Mouse (Mus musculus) limb, embryonic 14.5 days (tissue): ENCODE measurements around the gene Gabarap. TPM values are rescaled to one million over a fixed set of nuclear protein-coding genes. Genes with fewer than 3 reads are reported as not detected.
A peak's percentile ranks its signal among the peaks of the same experiment; 100 is the strongest.

ENCODE experiments used
- ATAC-seq: fragments of 200-750 bp; cut with Nextera tagmentation; 2 replicates; pipeline ENCODE4 v1.8.0; 2017; ENCODE audit warnings: low read depth, moderate number of reproducible peaks, moderate TSS enrichment; ENCODE audit not compliant: low FRiP score
- DNase-seq: peaks from one replicate; pipeline ENCODE4 v3.0.0-alpha.2; 2015; ENCODE audit warnings: low spot score
- H3K27ac ChIP-seq: fragments of 300-500 bp; sonication (generic); replicated peaks from 2 replicates; pipeline ENCODE4 v1.5.1; 2014; ENCODE audit warnings: low read depth, mild to moderate bottlenecking, low read length, moderate library complexity, mixed read lengths
- H3K27me3 ChIP-seq: fragments of 300-500 bp; sonication (generic); 2 replicates; pipeline ENCODE4 v1.6.1; 2014; ENCODE audit warnings: low read length, mixed read lengths; ENCODE audit not compliant: control insufficient read depth, insufficient read depth
- H3K36me3 ChIP-seq: fragments of 300-500 bp; sonication (generic); 2 replicates; pipeline ENCODE4 v1.6.1; 2014; ENCODE audit warnings: mild to moderate bottlenecking, low read length, moderate library complexity, mixed read lengths; ENCODE audit not compliant: control insufficient read depth, insufficient read depth
- H3K4me1 ChIP-seq: fragments of 300-500 bp; sonication (generic); 2 replicates; pipeline ENCODE4 v1.6.1; 2014; ENCODE audit warnings: antibody characterized with exemption, low read length, mixed read lengths; ENCODE audit not compliant: control insufficient read depth, insufficient read depth
- H3K4me2 ChIP-seq: fragments of 300-500 bp; sonication (generic); replicated peaks from 2 replicates; pipeline ENCODE4 v1.6.1; 2014; ENCODE audit warnings: low read depth, mild to moderate bottlenecking, low read length, moderate library complexity; ENCODE audit not compliant: severe bottlenecking
- H3K4me3 ChIP-seq: fragments of 300-500 bp; sonication (generic); replicated peaks from 2 replicates; pipeline ENCODE4 v1.5.1; 2014; ENCODE audit warnings: low read length
- H3K9ac ChIP-seq: fragments of 300-500 bp; sonication (generic); 2 replicates; pipeline ENCODE4 v1.6.1; 2014; ENCODE audit warnings: mild to moderate bottlenecking, low read depth, low read length, moderate library complexity; ENCODE audit not compliant: severe bottlenecking
- H3K9me3 ChIP-seq: fragments of 300-500 bp; sonication (generic); 2 replicates; pipeline ENCODE4 v1.6.1; 2016; ENCODE audit warnings: low read length; ENCODE audit not compliant: control insufficient read depth
- POLR2A ChIP-seq: fragments of 200-500 bp; IDR thresholded peaks from 2 replicates; pipeline ENCODE4 v1.8.0; 2012; ENCODE audit warnings: inconsistent platforms, mild to moderate bottlenecking, moderate library complexity, borderline replicate concordance; ENCODE audit not compliant: insufficient read depth, insufficient read length; ENCODE audit errors: extremely low read depth
- WGBS: fragments of 180-500 bp; shearing (Covaris S2); extraction: QIAGEN DNeasy Blood & Tissue Kit; methylation state at CpG from one replicate; pipeline ENCODE4 v1.1.7; 2014; 5-methylcytosine and 5-hydroxymethylcytosine counted together
- microRNA counts: library from miRNA; unstranded; fragments of <30 nt; microRNA quantifications from one replicate; lab custom pipeline; 2016
- microRNA-seq: library from miRNA; unstranded; fragments of <30 nt; microRNA quantifications from one replicate; pipeline ENCODE4, GENCODE M21; 2016
- polyA plus RNA-seq, 2 experiments: library from polyadenylated mRNA; depleted of rRNA in 1 of 2; stranded (reverse) in 1 of 2; unstranded in 1 of 2; fragments of >200 nt; fragmentation: Nextera tagmentation in 1 of 2; extraction: Ambion mirVana in 1 of 2; gene quantifications; 2 replicates each; pipeline versions ENCODE4 v1.2.1 to v1.2.3; 2012 to 2014

Gabarap gene
- polyA plus RNA-seq, 2 experiments, result 431 to 574 TPM

GRCm38 (mm10) chr11:70042309-70043085, 51.6 kb downstream of the Gabarap start:
- peaks cover 67% of the 10 kb centered on the region for H3K36me3 ChIP-seq
- TF ChIP-seq POLR2A, result no peak
- no peak overlapping the region for H3K9ac ChIP-seq
- WGBS, result 91% methylated on average over 23 of the region's 23 CpGs
- H3K9me3 ChIP-seq, result no peaks in the 10 kb centered on the region
- ATAC-seq, result no peak
- DNase-seq, result no peak
- H3K4me2 ChIP-seq, result no peak overlapping the region
- no peaks in the 10 kb centered on the region for H3K27me3 ChIP-seq
- H3K27ac ChIP-seq, result no peak overlapping the region
- H3K4me3 ChIP-seq, result no peak overlapping the region
- H3K4me1 ChIP-seq, result no peaks in the 10 kb centered on the region

- Histone ChIP-seq H3K36me3 (peaks cover 58% of the 10 kb centered on the region), H3K9ac (no peak overlapping the region; the same call in 1 of the 2 replicates), H3K9me3 (no peaks in the 10 kb centered on the region), H3K4me1 (no peaks in the 10 kb centered on the region), H3K27ac (no peak overlapping the region), H3K4me2 (no peak overlapping the region), H3K27me3 (no peaks in the 10 kb centered on the region), H3K4me3 (no peak overlapping the region)
- DNase-seq (no peak), ATAC-seq (no peak)
- 81% methylated on average over 7 of the region's 7 CpGs for WGBS
- no peak for TF ChIP-seq POLR2A
Observed at GRCm38 (mm10) chr11:70043665-70044064, 52.7 kb downstream of the Gabarap start.

MicroRNAs encoded within 50 kb of the gene (microRNA counts, 519-probe panel; counts per million panel counts)
- microRNA mmu-miR-324-3p (lab: Ali Mortazavi, UCI) (not detected), microRNA mmu-miR-324-5p (lab: Ali Mortazavi, UCI) (2,998 counts per million, percentile 55 among the panel's probes with 10 or more counts)

Small RNA genes lying within 50 kb of the gene (microRNA-seq; reads per million reads assigned to microRNA genes)
- gene Gm44349 (not detected), gene Mir324 (3,544 reads per million, percentile 85 among the genes with 10 or more reads in this experiment)

Other genes with a start within 250 kb of the Gabarap start
Only the 30 nearest of the 39 such genes appear.
- gene Chrnb1, start 195.2 kb upstream of the Gabarap start, polyA plus RNA-seq (2012; rRNA removed), result 69.4 and 81.0 TPM in 2 replicates
- gene Chrnb1, start 195.2 kb upstream of the Gabarap start, polyA plus RNA-seq (2014; fragmentation: Nextera tagmentation; extraction: Ambion mirVana), result 14.1 and 19.0 TPM in 2 replicates
- gene Fgf11, start 189.3 kb upstream of the Gabarap start, polyA plus RNA-seq (2012; rRNA removed), result 17.2 and 17.5 TPM in 2 replicates
- gene Fgf11, start 189.3 kb upstream of the Gabarap start, polyA plus RNA-seq (2014; fragmentation: Nextera tagmentation; extraction: Ambion mirVana), result 2.2 and 3.4 TPM in 2 replicates
- 1.8 TPM in 2 replicates for gene Tmem102, start 185.5 kb upstream of the Gabarap start, polyA plus RNA-seq (2012; rRNA removed)
- 5.4 and 5.9 TPM in 2 replicates for gene Tmem102, start 185.5 kb upstream of the Gabarap start, polyA plus RNA-seq (2014; fragmentation: Nextera tagmentation; extraction: Ambion mirVana)
- gene Gm39566, start 175.8 kb upstream of the Gabarap start, polyA plus RNA-seq (2012; rRNA removed), result not detected in 2 replicates
- gene Gm39566, start 175.8 kb upstream of the Gabarap start, polyA plus RNA-seq (2014; fragmentation: Nextera tagmentation; extraction: Ambion mirVana), result not detected in 2 replicates
- gene Spem2, start 172.7 kb upstream of the Gabarap start, polyA plus RNA-seq (2012; rRNA removed), result not detected in 2 replicates
- not detected in 2 replicates for gene Spem2, start 172.7 kb upstream of the Gabarap start, polyA plus RNA-seq (2014; fragmentation: Nextera tagmentation; extraction: Ambion mirVana)
- gene Spem1, start 169.0 kb upstream of the Gabarap start, polyA plus RNA-seq (2012; rRNA removed), result 0.65 and 0.79 TPM in 2 replicates
- gene Spem1, start 169.0 kb upstream of the Gabarap start, polyA plus RNA-seq (2014; fragmentation: Nextera tagmentation; extraction: Ambion mirVana), result 0.18 TPM in 1 of 2 replicates, not detected in the other
- 96.0 and 123 TPM in 2 replicates for gene Nlgn2, start 153.4 kb upstream of the Gabarap start, polyA plus RNA-seq (2012; rRNA removed)
- 11.1 and 13.4 TPM in 2 replicates for gene Nlgn2, start 153.4 kb upstream of the Gabarap start, polyA plus RNA-seq (2014; fragmentation: Nextera tagmentation; extraction: Ambion mirVana)
- 240 and 292 TPM in 2 replicates for gene Tmem256, start 152.6 kb upstream of the Gabarap start, polyA plus RNA-seq (2012; rRNA removed)
- 368 and 382 TPM in 2 replicates for gene Tmem256, start 152.6 kb upstream of the Gabarap start, polyA plus RNA-seq (2014; fragmentation: Nextera tagmentation; extraction: Ambion mirVana)
- gene Plscr3, start 144.8 kb upstream of the Gabarap start, polyA plus RNA-seq (2012; rRNA removed), result 190 and 214 TPM in 2 replicates
- gene Plscr3, start 144.8 kb upstream of the Gabarap start, polyA plus RNA-seq (2014; fragmentation: Nextera tagmentation; extraction: Ambion mirVana), result 137 and 140 TPM in 2 replicates
- gene Tnk1, start 132.4 kb upstream of the Gabarap start, polyA plus RNA-seq (2012; rRNA removed), result 2.8 TPM in 2 replicates
- gene Tnk1, start 132.4 kb upstream of the Gabarap start, polyA plus RNA-seq (2014; fragmentation: Nextera tagmentation; extraction: Ambion mirVana), result 3.2 and 3.3 TPM in 2 replicates
- gene Tmem95, start 113.1 kb upstream of the Gabarap start, polyA plus RNA-seq (2012; rRNA removed), result not detected in 2 replicates
- not detected in 2 replicates for gene Tmem95, start 113.1 kb upstream of the Gabarap start, polyA plus RNA-seq (2014; fragmentation: Nextera tagmentation; extraction: Ambion mirVana)
- gene Kctd11, start 109.7 kb upstream of the Gabarap start, polyA plus RNA-seq (2012; rRNA removed), result 5.1 and 5.3 TPM in 2 replicates
- 6.0 and 6.5 TPM in 2 replicates for gene Kctd11, start 109.7 kb upstream of the Gabarap start, polyA plus RNA-seq (2014; fragmentation: Nextera tagmentation; extraction: Ambion mirVana)
- gene Acap1, start 95.6 kb upstream of the Gabarap start, polyA plus RNA-seq (2012; rRNA removed), result 2.1 and 2.2 TPM in 2 replicates
- 2.1 TPM in 2 replicates for gene Acap1, start 95.6 kb upstream of the Gabarap start, polyA plus RNA-seq (2014; fragmentation: Nextera tagmentation; extraction: Ambion mirVana)
- gene 2810408A11Rik, start 90.2 kb upstream of the Gabarap start, polyA plus RNA-seq (2012; rRNA removed), result 8.6 and 8.9 TPM in 2 replicates
- gene 2810408A11Rik, start 90.2 kb upstream of the Gabarap start, polyA plus RNA-seq (2014; fragmentation: Nextera tagmentation; extraction: Ambion mirVana), result 8.9 and 12.3 TPM in 2 replicates
- 74.3 and 74.6 TPM in 2 replicates for gene Neurl4, start 90.1 kb upstream of the Gabarap start, polyA plus RNA-seq (2012; rRNA removed)
- 11.4 and 15.0 TPM in 2 replicates for gene Neurl4, start 90.1 kb upstream of the Gabarap start, polyA plus RNA-seq (2014; fragmentation: Nextera tagmentation; extraction: Ambion mirVana)
- 94.0 and 110 TPM in 2 replicates for gene Gps2, start 77.3 kb upstream of the Gabarap start, polyA plus RNA-seq (2012; rRNA removed)
- gene Gps2, start 77.3 kb upstream of the Gabarap start, polyA plus RNA-seq (2014; fragmentation: Nextera tagmentation; extraction: Ambion mirVana), result 67.3 and 74.4 TPM in 2 replicates
- 1,009 and 1,079 TPM in 2 replicates for gene Eif5a, start 69.2 kb upstream of the Gabarap start, polyA plus RNA-seq (2012; rRNA removed)
- gene Eif5a, start 69.2 kb upstream of the Gabarap start, polyA plus RNA-seq (2014; fragmentation: Nextera tagmentation; extraction: Ambion mirVana), result 1,556 and 1,603 TPM in 2 replicates
- 70.1 and 92.8 TPM in 2 replicates for gene Ybx2, start 55.3 kb upstream of the Gabarap start, polyA plus RNA-seq (2012; rRNA removed)
- 7.2 and 10.2 TPM in 2 replicates for gene Ybx2, start 55.3 kb upstream of the Gabarap start, polyA plus RNA-seq (2014; fragmentation: Nextera tagmentation; extraction: Ambion mirVana)
- 31.0 and 40.4 TPM in 2 replicates for gene Slc2a4, start 43.0 kb upstream of the Gabarap start, polyA plus RNA-seq (2012; rRNA removed)
- 19.3 and 20.9 TPM in 2 replicates for gene Slc2a4, start 43.0 kb upstream of the Gabarap start, polyA plus RNA-seq (2014; fragmentation: Nextera tagmentation; extraction: Ambion mirVana)
- gene Cldn7, start 26.4 kb upstream of the Gabarap start, polyA plus RNA-seq (2012; rRNA removed), result 6.3 and 8.7 TPM in 2 replicates
- 6.1 and 7.6 TPM in 2 replicates for gene Cldn7, start 26.4 kb upstream of the Gabarap start, polyA plus RNA-seq (2014; fragmentation: Nextera tagmentation; extraction: Ambion mirVana)
- 117 and 125 TPM in 2 replicates for gene Ctdnep1, start 10.0 kb upstream of the Gabarap start, polyA plus RNA-seq (2012; rRNA removed)
- 38.3 and 40.1 TPM in 2 replicates for gene Ctdnep1, start 10.0 kb upstream of the Gabarap start, polyA plus RNA-seq (2014; fragmentation: Nextera tagmentation; extraction: Ambion mirVana)
- gene Elp5, start 8.6 kb upstream of the Gabarap start, polyA plus RNA-seq (2012; rRNA removed), result 101 and 111 TPM in 2 replicates
- gene Elp5, start 8.6 kb upstream of the Gabarap start, polyA plus RNA-seq (2014; fragmentation: Nextera tagmentation; extraction: Ambion mirVana), result 118 and 122 TPM in 2 replicates
- gene Phf23, start 4.6 kb downstream of the Gabarap start, polyA plus RNA-seq (2012; rRNA removed), result 66.7 and 69.2 TPM in 2 replicates
- gene Phf23, start 4.6 kb downstream of the Gabarap start, polyA plus RNA-seq (2014; fragmentation: Nextera tagmentation; extraction: Ambion mirVana), result 51.7 and 60.5 TPM in 2 replicates
- 65.4 and 81.0 TPM in 2 replicates for gene Dvl2, start 9.5 kb downstream of the Gabarap start, polyA plus RNA-seq (2012; rRNA removed)
- 40.3 and 47.0 TPM in 2 replicates for gene Dvl2, start 9.5 kb downstream of the Gabarap start, polyA plus RNA-seq (2014; fragmentation: Nextera tagmentation; extraction: Ambion mirVana)
- 52.9 and 55.4 TPM in 2 replicates for gene Acadvl, start 24.3 kb downstream of the Gabarap start, polyA plus RNA-seq (2012; rRNA removed)
- 71.8 and 77.0 TPM in 2 replicates for gene Acadvl, start 24.3 kb downstream of the Gabarap start, polyA plus RNA-seq (2014; fragmentation: Nextera tagmentation; extraction: Ambion mirVana)
- gene Dlg4, start 25.8 kb downstream of the Gabarap start, polyA plus RNA-seq (2012; rRNA removed), result 89.6 and 99.8 TPM in 2 replicates
- gene Dlg4, start 25.8 kb downstream of the Gabarap start, polyA plus RNA-seq (2014; fragmentation: Nextera tagmentation; extraction: Ambion mirVana), result 9.7 and 10.0 TPM in 2 replicates
- gene Asgr1, start 62.9 kb downstream of the Gabarap start, polyA plus RNA-seq (2012; rRNA removed), result 1.6 and 2.3 TPM in 2 replicates
- gene Asgr1, start 62.9 kb downstream of the Gabarap start, polyA plus RNA-seq (2014; fragmentation: Nextera tagmentation; extraction: Ambion mirVana), result 0.99 and 1.2 TPM in 2 replicates
- 0.24 and 0.53 TPM in 2 replicates for gene Asgr2, start 101.5 kb downstream of the Gabarap start, polyA plus RNA-seq (2012; rRNA removed)
- 0.21 TPM in 1 of 2 replicates, not detected in the other for gene Asgr2, start 101.5 kb downstream of the Gabarap start, polyA plus RNA-seq (2014; fragmentation: Nextera tagmentation; extraction: Ambion mirVana)
- 0.28 and 1.1 TPM in 2 replicates for gene Mgl2, start 139.2 kb downstream of the Gabarap start, polyA plus RNA-seq (2012; rRNA removed)
- 0.61 and 1.5 TPM in 2 replicates for gene Mgl2, start 139.2 kb downstream of the Gabarap start, polyA plus RNA-seq (2014; fragmentation: Nextera tagmentation; extraction: Ambion mirVana)
- gene Clec10a, start 165.1 kb downstream of the Gabarap start, polyA plus RNA-seq (2012; rRNA removed), result 0.85 and 1.6 TPM in 2 replicates
- gene Clec10a, start 165.1 kb downstream of the Gabarap start, polyA plus RNA-seq (2014; fragmentation: Nextera tagmentation; extraction: Ambion mirVana), result 1.2 and 1.8 TPM in 2 replicates